Mouse (Mus musculus): ENCODE measurements around the gene Ubash3b.

Gene Ubash3b

GRCm38 (mm10) chr9:41007785-41008184, 153.7 kb downstream of the Ubash3b start:
- in situ Hi-C loops (cut with MboI, MseI): no loop called here

DNA sequence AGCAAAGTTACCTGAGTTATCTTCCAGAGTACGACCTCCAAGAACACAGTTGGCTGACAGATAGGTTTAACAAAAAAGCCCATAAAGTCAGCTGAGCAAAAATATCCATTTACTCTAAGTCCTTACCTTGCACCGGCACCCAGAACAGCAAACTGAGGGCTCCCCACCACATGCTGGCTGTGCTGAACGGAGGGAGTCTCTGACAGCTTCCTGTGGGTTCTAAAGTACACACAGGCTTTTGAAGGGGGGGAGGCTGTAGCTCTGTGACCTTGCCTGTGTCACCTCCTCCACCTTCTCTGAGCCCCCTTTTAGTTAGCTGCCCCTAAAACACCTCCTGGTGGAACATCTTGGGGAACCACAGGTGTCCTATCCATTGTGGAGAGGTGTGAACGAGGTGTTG, 157.1 kb downstream of the Ubash3b start, which contains the start of gene Crtam:
TSS of gene Crtam (minus strand) at position 214 of the 400 bp plus-strand sequence.
- in situ Hi-C loops (cut with MboI, MseI): no loop called here

DNA sequence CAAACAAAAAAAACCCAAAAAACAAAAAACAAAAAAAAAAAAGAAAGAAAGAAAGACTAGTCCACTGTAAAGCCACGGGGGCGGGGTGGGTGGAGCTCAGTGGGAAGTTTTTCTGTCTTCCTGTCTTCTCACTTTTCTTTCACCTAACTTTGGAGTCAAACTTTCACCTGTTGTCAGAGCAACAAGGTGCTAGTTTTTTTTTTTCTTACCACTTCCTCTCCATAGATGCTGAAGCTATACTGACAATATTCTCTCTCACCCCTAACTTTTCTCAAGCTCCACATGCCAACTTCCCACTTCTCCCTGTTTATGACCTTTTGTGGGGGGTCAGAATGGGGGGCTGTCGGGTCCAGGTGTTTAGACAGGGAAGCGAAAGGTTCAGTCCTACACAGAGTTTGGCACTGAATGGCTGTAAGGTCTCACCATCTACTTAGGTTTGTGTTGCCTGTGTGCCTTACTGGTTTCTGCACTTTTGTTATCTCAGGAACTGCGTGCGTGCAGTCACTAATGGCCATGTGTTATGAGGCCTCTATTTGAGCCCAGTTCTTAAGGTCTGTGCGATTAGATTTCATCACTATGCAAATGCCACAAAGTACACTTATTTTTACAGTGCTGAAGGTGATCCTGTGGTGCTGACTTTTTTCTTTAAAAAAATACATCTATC, 164.2 kb downstream of the Ubash3b start:
- in situ Hi-C loops (cut with MboI, MseI): no loop called here

GRCm38 (mm10) chr9:40994075-40994474, 167.4 kb downstream of the Ubash3b start:
- in situ Hi-C loops (cut with MboI, MseI): loop anchor here (5.0 kb wide), 2 partner anchors 33 to 193 kb away; no protein-coding TSS in a partner anchor

DNA sequence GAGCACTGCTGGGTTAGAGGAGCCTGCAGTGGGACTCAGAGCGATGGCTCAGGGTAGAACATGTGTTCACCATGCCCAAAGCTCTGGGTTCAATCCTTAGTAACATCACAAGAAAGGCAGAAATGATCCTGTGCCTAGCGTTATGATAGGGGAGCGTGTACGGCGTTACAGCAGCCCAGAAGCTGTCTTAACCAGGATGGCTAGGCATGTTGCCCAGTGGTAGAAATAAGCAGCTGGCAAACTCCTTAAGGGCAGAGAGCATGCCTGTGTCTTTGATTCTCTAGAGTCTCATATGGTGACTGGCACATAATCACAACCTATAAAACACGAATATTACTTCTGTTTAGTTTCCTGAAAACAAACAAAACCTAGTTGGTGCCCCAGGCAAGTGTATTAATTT, 170.0 kb downstream of the Ubash3b start:
- in situ Hi-C loops (cut with MboI, MseI): loop anchor here (5.0 kb wide), 2 partner anchors 36 to 196 kb away; no protein-coding TSS in a partner anchor

GRCm38 (mm10) chr9:40989940-40990588, 171.4 kb downstream of the Ubash3b start:
- in situ Hi-C loops (cut with MboI, MseI): loop anchor here (5.0 kb wide), 2 partner anchors 37 to 197 kb away; no protein-coding TSS in a partner anchor

DNA sequence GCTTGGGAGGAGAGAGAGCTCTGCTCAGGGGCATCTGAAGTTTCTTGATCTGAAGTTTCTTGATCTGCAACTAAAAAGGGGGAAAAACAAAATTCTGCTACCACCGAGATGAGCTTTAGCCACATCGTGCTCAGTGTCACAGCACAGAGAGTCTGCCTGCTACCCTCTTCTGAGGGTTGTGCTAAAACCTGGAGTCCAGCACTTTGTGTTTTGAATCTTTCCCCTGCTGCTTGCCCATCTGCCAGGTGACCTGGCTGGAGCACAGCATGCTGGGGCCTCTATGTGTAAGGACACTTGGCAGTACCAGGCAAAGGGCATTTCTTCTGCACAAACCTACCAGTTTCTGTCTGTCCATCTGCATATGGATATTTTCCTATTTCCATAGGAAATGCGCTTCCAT, 177.2 kb downstream of the Ubash3b start:
- in situ Hi-C loops (cut with MboI, MseI): no loop called here

GRCm38 (mm10) chr9:40983758-40984157, 177.7 kb downstream of the Ubash3b start:
- in situ Hi-C loops (cut with MboI, MseI): no loop called here

DNA sequence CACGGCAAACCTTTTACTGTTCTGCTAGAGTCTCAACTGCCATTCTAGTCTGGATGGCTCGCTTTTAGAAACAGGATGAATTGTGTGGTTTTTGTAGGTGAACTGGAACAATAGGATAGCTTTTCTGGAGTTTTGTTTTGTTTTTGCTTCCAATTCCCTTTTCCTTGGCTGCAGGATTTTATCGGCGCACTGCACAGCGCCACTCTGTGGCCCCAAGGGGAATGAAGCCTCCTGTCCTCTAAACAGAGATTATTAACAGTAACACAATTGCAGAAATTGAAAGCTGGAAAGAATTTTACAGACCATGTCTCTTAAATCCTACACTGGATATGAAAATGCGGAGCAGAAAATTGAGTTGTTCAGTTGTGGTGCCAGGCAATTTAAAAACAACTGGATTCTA, 179.0 kb downstream of the Ubash3b start:
- in situ Hi-C loops (cut with MboI, MseI): no loop called here

DNA sequence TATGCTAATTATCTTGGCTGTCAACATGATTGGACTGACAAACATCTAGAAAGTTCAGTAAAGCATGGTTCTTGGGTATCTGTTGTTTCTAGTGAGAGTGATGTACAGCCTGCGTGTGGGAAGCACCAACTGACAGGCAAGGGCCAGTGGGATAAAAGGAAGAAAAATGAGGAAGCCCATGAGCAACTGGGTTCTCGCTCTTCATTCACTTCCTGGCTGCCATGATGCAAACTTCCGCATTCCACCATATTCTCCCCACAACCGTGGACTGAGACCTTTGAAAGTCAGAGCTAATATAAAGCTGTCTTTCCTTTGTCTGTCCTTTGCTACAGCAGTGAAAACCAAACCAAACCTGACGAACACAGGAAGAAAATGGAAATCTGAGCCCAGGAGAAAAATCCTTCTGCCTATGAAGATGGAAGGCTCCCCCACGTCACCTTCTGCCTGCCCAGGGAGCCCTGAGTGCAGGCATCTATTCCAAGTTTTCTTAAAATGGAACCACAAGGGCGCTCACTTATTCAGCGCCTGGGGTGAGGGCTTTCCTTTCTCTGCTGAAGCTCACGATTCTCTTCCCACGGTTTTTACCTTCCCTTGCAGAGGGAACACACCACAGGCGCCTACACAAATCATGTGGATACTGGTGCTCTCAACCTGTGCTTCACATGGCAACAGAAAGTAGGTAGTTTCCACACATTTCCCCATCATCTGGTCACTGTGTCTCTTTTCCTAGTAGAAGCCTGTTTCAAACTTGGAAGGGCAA, 187.3 kb downstream of the Ubash3b start:
- in situ Hi-C loops (cut with MboI, MseI): no loop called here

DNA sequence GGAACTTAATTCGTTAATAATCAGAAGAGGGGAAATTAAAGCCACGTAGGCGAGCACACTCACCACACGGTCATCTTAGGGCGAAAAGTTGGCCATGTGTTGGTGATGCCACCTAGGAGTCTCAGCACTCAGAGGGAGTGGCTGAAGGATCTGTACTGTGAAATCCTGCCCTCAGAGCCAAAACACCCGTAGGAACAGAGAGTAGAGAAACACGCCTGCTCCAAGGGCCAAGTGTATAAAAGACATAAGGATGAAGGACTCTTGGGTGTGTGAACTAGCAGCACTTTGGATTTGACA, 197.1 kb downstream of the Ubash3b start:
- in situ Hi-C loops (cut with MboI, MseI): no loop called here

DNA sequence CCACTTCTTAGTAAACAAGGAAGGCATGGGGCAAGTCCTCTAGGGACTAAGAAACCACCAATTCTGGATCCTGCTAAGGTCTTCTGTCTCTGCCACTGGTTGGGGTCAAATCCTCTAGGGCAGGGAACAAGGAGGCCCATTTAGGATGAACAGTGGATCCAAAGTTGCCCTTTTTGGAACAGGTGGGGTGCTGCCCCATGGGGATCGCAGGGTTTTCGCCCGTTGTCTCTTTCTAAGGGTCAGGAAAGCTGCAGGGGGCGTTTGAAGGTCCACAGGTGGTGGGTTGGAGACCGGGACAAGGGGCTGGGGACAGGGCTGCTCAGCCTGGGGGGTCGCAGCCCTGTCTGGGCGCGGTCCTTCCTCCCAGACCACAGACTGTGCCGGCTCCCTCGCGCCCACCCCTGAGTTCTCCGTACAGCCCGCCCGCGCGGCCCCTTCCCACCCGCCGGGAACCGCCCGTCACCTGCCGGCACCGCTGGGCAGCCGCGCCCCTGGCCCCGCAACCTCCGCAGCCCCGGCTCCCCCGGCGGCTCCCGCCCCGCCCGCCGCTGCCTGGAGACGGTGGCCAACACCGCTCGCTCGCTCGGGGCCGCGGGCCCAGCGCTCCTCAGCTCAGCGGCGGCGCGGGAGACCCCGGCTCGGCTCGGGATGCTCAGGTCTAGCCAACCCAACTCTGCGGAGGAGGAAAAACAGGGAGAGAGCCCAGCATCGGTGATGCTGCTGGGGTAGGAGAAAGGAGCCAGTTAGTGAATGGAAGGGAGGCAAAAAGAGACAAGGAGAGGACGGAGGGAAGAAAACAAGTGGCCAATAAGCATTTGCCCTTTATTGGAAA, 197.7 kb downstream of the Ubash3b start, which contains the start of gene Jhy:
TSS of gene Jhy (minus strand) at position 533 of the 832 bp plus-strand sequence.
- in situ Hi-C loops (cut with MboI, MseI): no loop called here

GRCm38 (mm10) chr9:40961401-40961800, 200.1 kb downstream of the Ubash3b start:
- in situ Hi-C loops (cut with MboI, MseI): no loop called here
